Mouse (Mus musculus) lung, postnatal 0 days (tissue): ENCODE data around the gene Grm4. TPM values are rescaled to one million over a fixed set of nuclear protein-coding genes. Genes with fewer than 3 reads are reported as not detected.
"Not testable (repeated sequence)": the region's sequence is repeated elsewhere in the genome, so short reads cannot be mapped to it uniquely, and the experiment has no call there.

Experiments
- ATAC-seq: fragments of 200-750 bp; cut with Nextera tagmentation; 2 replicates; pipeline ENCODE4 v1.8.0; 2017; ENCODE audit warnings: moderate library complexity
- DNase-seq: peaks from one replicate; pipeline ENCODE4 v3.0.0-alpha.2; 2016; ENCODE audit warnings: low spot score
- H3K27ac ChIP-seq: fragments of 300-500 bp; sonication (generic); 2 replicates; pipeline ENCODE4 v1.5.1; 2014; ENCODE audit warnings: antibody characterized with exemption, mild to moderate bottlenecking, low read length, mixed read lengths
- H3K27me3 ChIP-seq: fragments of 300-500 bp; sonication (generic); replicated peaks from 2 replicates; pipeline ENCODE4 v1.6.1; 2014; ENCODE audit warnings: low read length, mixed read lengths; ENCODE audit not compliant: insufficient read depth
- H3K36me3 ChIP-seq: fragments of 300-500 bp; sonication (generic); 2 replicates; pipeline ENCODE4 v1.6.1; 2014; ENCODE audit warnings: low read length, mixed read lengths; ENCODE audit not compliant: insufficient read depth
- H3K4me1 ChIP-seq: fragments of 300-500 bp; sonication (generic); 2 replicates; pipeline ENCODE4 v1.6.1; 2014; ENCODE audit warnings: antibody characterized with exemption, low read depth, low read length, mixed read lengths; ENCODE audit not compliant: insufficient read depth
- H3K4me2 ChIP-seq: fragments of 300-500 bp; sonication (generic); replicated peaks from 2 replicates; pipeline ENCODE4 v1.6.1; 2014; ENCODE audit warnings: low read depth, mild to moderate bottlenecking, low read length, moderate library complexity, mixed read lengths
- H3K4me3 ChIP-seq: fragments of 300-500 bp; sonication (generic); 2 replicates; pipeline ENCODE4 v1.5.1; 2014; ENCODE audit warnings: low read depth, low read length
- H3K9ac ChIP-seq: fragments of 300-500 bp; sonication (generic); replicated peaks from 2 replicates; pipeline ENCODE4 v1.6.1; 2014; ENCODE audit warnings: low read depth, mild to moderate bottlenecking
- H3K9me3 ChIP-seq: fragments of 300-500 bp; sonication (generic); 2 replicates; pipeline ENCODE4 v1.6.1; 2016; ENCODE audit warnings: low read length, mixed read lengths
- CTCF ChIP-seq: IDR thresholded peaks from 2 replicates; pipeline ENCODE4 v1.5.1; 2016; ENCODE audit warnings: antibody characterized with exemption, mild to moderate bottlenecking
- EP300 ChIP-seq: IDR thresholded peaks from 2 replicates; pipeline ENCODE4 v1.6.1; 2016; ENCODE audit warnings: antibody characterized with exemption, mild to moderate bottlenecking, control low read depth
- WGBS: fragments of 180-500 bp; shearing (Covaris S2); extraction: QIAGEN DNeasy Blood & Tissue Kit; methylation state at CpG from one replicate; pipeline ENCODE4 v1.1.7; 2014; 5-methylcytosine and 5-hydroxymethylcytosine counted together
- polyA plus RNA-seq: library from polyadenylated mRNA; unstranded; fragments of >200 nt; fragmentation: Nextera tagmentation; extraction: Ambion mirVana; gene quantifications from 2 replicates; pipeline ENCODE4 v1.2.1, GENCODE M21; 2015

Grm4 gene
- polyA plus RNA-seq, 1 experiment from 2014 or later, result not detected

DNA sequence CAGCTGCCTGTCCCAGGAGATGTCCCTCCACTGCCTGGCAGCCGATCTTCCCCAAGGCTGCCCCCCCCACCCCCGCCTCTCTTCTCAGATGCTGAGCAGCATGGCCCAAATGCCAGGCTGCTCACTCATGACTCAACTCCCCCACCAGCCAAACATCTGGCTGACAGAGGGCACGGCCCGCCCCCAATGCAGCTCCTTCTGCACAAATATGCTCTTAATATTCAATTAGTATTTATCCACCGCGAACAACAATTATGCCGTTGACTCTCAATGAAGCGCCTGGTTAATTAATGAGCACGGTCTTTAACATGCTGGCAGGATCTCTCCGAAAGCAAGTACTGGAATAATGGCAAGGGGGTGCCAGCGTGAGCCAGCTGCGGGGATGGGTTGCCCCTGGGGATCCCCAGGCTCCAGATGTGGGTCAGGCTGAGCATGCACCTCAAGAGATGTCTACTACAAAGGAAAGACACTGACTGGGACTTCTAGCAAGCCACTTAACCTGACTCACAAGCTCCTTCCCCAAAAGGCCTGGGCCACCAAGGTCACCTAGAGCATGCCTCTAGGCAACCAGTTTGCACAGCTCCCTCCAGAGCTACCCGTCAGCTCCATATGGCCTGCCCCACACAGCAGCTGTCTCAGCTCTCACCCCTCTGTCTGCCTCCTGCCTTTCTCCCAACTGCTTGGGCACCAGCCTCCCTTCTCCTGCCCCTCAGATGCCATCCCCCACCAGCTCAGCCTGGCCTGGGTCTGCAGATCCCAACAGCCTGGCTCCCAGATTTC is 131.8 kb downstream of the Grm4 start:
- Histone ChIP-seq H3K4me2 (no peak overlapping the region), H3K9ac (no peak overlapping the region), H3K27me3 (no peaks in the 10 kb centered on the region), H3K36me3 (no peaks in the 10 kb centered on the region), H3K9me3 (no peaks in the 10 kb centered on the region), H3K4me3 (no peak overlapping the region), H3K27ac (no peak overlapping the region), H3K4me1 (no peaks in the 10 kb centered on the region)
- WGBS, result 83% methylated on average over 13 of the region's 13 CpGs
- TF ChIP-seq EP300, result no peak
- no peak for TF ChIP-seq CTCF
- ATAC-seq, result no peak
- DNase-seq, result no peak

DNA sequence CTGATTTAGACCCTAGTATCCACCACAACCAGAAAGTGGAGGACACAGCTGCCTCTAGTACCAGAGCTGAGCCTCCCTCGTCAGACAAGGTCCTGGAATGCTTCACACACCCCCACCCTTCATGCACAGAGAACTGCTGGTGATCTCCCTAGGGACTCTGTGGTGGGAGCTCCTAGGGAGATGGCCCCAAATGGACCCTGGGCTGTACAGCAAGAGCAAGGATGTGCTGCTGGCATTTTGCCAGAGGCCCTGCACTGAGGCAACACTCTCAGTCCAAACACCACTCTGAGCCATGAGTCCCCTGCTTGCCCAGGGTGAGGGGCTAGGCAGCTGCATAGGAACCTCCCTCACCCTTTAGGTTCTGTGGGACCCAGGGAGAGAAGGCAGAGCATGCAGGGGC is 134.8 kb downstream of the Grm4 start:
- Histone ChIP-seq H3K9me3 (no peaks in the 10 kb centered on the region), H3K4me1 (no peaks in the 10 kb centered on the region), H3K4me3 (no peak overlapping the region), H3K4me2 (no peak overlapping the region), H3K36me3 (no peaks in the 10 kb centered on the region), H3K27me3 (no peaks in the 10 kb centered on the region), H3K9ac (no peak overlapping the region), H3K27ac (no peak overlapping the region)
- DNase-seq (peak; percentile 25), ATAC-seq (peak; percentile 30)
- no peak for TF ChIP-seq CTCF
- TF ChIP-seq EP300, result no peak
- WGBS, result 21% methylated on average over 1 of the region's 1 CpGs

DNA sequence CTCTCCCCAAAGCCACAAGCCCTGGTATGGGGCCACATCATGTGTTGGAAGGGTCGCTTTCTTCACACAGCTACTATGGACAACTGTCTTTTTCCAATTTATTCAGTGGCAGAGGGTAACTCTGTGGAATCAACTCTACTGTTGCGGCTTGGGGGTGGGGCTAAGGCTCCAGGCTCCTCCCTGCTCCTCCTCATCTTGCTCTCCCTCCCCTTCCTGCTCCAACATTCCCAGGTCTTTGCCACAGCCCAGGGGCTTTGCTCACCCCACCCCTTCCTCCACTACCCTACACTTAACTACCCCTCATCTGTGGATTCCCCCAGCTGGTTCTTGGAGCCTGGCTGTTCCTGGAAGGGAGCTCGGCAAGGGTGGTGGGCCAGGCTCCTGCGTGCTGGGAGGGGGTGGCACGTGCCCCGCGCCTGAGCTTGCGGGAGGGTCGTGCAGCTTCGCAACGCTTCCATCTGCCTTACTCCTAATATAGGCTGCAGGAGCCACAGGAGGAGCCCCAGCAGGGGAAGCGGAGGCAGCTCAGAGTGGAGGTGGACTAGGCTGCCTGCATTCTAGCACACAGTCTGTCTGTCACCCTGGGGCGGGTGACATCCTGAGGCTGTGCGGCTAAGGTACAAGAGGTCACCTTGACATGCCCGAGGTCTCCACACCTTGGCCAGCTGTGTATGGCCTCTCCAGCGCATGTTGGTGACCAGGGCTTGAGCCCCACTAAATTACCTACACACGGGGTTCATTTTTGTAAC is 135.5 kb downstream of the Grm4 start:
- Histone ChIP-seq H3K9me3 (no peaks in the 10 kb centered on the region), H3K9ac (no peak overlapping the region), H3K4me3 (no peak overlapping the region), H3K4me2 (no peak overlapping the region), H3K27ac (no peak overlapping the region), H3K36me3 (no peaks in the 10 kb centered on the region), H3K4me1 (no peaks in the 10 kb centered on the region), H3K27me3 (no peaks in the 10 kb centered on the region)
- WGBS, result 43% methylated on average over 17 of the region's 17 CpGs
- DNase-seq (no peak), ATAC-seq (no peak)
- TF ChIP-seq EP300, result no peak

DNA sequence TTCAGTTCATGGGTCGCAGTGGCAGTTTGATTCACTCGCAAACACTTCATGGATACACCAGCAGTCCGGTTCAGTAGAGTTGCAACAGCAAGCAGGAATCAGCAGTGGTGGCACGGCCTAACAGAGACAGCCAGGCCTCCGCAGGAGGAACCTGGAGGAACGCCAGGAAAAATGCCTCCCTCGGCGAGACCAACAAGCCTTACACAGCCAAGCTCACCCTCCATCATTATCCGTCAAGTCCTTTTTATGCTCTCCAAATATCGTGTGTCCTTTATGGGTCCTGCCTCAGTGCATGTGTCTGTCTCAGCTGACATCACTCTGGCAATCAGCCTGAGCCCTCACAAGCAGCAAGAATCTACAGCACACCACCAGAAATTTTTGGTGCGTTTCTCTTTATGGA is 138.3 kb downstream of the Grm4 start:
- DNase-seq (no peak), ATAC-seq (no peak)
- TF ChIP-seq CTCF (no peak), EP300 (no peak)
- Histone ChIP-seq H3K9ac (no peak overlapping the region), H3K27ac (no peak overlapping the region), H3K27me3 (no peaks in the 10 kb centered on the region), H3K4me2 (no peak overlapping the region), H3K4me3 (no peak overlapping the region), H3K36me3 (no peaks in the 10 kb centered on the region), H3K4me1 (no peaks in the 10 kb centered on the region), H3K9me3 (no peaks in the 10 kb centered on the region)
- 58% methylated on average over 11 of the region's 11 CpGs for WGBS

DNA sequence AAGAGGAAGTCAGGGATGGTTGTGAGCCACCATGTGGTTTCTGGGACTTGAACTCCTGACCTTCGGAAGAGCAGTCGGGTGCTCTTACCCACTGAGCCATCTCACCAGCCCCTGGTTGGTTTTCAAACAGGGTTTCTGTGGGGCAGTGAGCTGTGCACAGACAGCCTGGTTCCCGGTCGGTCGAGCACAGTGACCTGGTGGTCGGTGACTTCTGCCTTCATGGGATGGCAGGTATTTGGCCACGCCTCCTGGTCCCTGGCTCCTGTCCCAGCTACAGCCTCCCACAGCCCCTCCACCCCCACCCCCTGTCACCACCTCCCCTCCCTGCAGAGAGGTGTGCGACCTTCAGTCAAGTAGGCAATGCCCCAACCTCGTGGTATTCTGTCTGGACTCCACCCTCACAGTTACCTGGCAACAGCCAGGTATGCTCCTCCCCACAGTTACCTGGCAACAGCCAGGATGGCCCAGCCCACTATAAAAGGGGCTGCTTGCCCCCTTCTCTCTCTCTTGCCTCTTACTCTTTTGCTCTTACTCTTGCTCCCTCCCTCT is 140.2 kb downstream of the Grm4 start:
- H3K36me3 ChIP-seq, H3K9ac ChIP-seq, H3K4me2 ChIP-seq, DNase-seq, ATAC-seq, H3K27me3 ChIP-seq, H3K4me1 ChIP-seq, H3K27ac ChIP-seq, H3K9me3 ChIP-seq, H3K4me3 ChIP-seq: not testable (repeated sequence)
- WGBS, result 48% methylated on average over 9 of the region's 9 CpGs

DNA sequence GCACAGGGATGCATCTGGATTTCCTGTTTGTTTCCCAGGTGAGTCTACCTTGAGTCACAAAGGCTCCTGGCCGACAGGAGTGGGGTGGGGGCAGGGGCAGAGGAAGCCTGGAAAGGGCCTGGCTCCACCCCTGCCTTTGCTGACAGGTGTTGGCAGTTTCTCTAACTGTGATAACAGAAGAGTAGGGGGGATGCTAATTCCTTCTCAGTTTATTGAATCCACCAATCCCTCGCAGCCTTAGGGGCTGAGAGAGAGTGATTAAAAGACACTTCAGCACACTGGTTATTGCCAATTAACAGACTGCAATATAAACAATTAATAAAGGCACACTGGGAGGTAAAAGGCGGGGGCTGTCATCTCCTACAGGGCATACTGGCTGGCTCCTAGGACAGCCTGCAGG is 142.2 kb downstream of the Grm4 start:
- H3K36me3 ChIP-seq, result no peaks in the 10 kb centered on the region
- no peaks in the 10 kb centered on the region for H3K4me1 ChIP-seq
- no peak overlapping the region for H3K4me2 ChIP-seq
- H3K27me3 ChIP-seq, result no peaks in the 10 kb centered on the region
- no peaks in the 10 kb centered on the region for H3K9me3 ChIP-seq
- no peak for DNase-seq
- no peak overlapping the region for H3K27ac ChIP-seq
- no peak for ATAC-seq
- no peak overlapping the region for H3K4me3 ChIP-seq
- WGBS, result 26% methylated on average over 3 of the region's 3 CpGs
- TF ChIP-seq CTCF (no peak), EP300 (no peak)
- H3K9ac ChIP-seq, result no peak overlapping the region
